Mouse (Mus musculus) hindbrain, embryonic 13.5 days (tissue): ENCODE results near the gene 1300017J02Rik. TPM values are rescaled to one million over a fixed set of nuclear protein-coding genes. Genes with fewer than 3 reads are reported as not detected.

Experiments
- ATAC-seq: fragments of 200-750 bp; cut with Nextera tagmentation; 2 replicates; pipeline ENCODE4 v1.8.0; 2017; ENCODE audit warnings: moderate TSS enrichment; ENCODE audit not compliant: low FRiP score
- H3K27ac ChIP-seq: fragments of 300-500 bp; sonication (generic); 2 replicates; pipeline ENCODE4 v1.5.1; 2015; ENCODE audit warnings: inconsistent platforms, mild to moderate bottlenecking, moderate library complexity
- H3K27me3 ChIP-seq: fragments of 300-500 bp; sonication (generic); 2 replicates; pipeline ENCODE4 v1.6.1; 2015; ENCODE audit warnings: mild to moderate bottlenecking, inconsistent platforms
- H3K36me3 ChIP-seq: fragments of 300-500 bp; sonication (generic); 2 replicates; pipeline ENCODE4 v1.6.1; 2015; ENCODE audit warnings: mild to moderate bottlenecking, inconsistent platforms
- H3K4me1 ChIP-seq: fragments of 300-500 bp; sonication (generic); replicated peaks from 2 replicates; pipeline ENCODE4 v1.6.1; 2015; ENCODE audit warnings: inconsistent platforms
- H3K4me2 ChIP-seq: fragments of 300-500 bp; sonication (generic); 2 replicates; pipeline ENCODE4 v1.6.1; 2015; ENCODE audit warnings: inconsistent platforms, mild to moderate bottlenecking, moderate library complexity
- H3K4me3 ChIP-seq: fragments of 300-500 bp; sonication (generic); 2 replicates; pipeline ENCODE4 v1.5.1; 2015; ENCODE audit warnings: mild to moderate bottlenecking, inconsistent platforms
- H3K9ac ChIP-seq: fragments of 300-500 bp; sonication (generic); 2 replicates; pipeline ENCODE4 v1.6.1; 2015; ENCODE audit warnings: mild to moderate bottlenecking, inconsistent platforms
- H3K9me3 ChIP-seq: fragments of 300-500 bp; sonication (generic); 2 replicates; pipeline ENCODE4 v1.6.1; 2016; ENCODE audit warnings: inconsistent platforms
- WGBS: fragments of 180-500 bp; shearing (Covaris S2); methylation state at CpG from one replicate; pipeline ENCODE4 v1.1.7; 2015; 5-methylcytosine and 5-hydroxymethylcytosine counted together
- polyA plus RNA-seq: library from polyadenylated mRNA; unstranded; fragments of >200 nt; fragmentation: Nextera tagmentation; extraction: Ambion mirVana; gene quantifications from 2 replicates; pipeline ENCODE4 v1.2.1, GENCODE M21; 2015

The 1300017J02Rik gene
- polyA plus RNA-seq, 1 experiment from 2014 or later = 1.2 TPM

DNA sequence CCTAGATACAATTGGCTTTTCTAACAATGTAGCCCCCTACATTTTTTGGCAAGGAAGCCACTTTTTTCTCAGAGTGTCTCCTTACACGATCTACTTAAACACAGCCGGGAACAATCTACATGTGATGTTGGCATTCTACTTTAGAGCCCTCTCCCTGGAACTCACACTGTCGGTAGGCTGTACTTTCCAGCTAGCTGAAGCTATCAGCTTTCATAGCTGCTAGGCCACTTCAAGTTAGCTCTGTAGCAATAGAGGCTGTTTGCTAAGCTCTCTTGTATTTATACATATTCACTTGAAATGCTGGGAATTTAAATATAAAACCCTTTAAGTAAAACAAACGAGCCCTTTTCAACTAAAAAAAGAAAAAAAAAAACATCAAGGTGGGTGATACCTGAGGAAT lies 2.6 kb downstream of the 1300017J02Rik start:
- no peak for ATAC-seq
- Histone ChIP-seq H3K27ac (no peak overlapping the region), H3K9ac (no peak overlapping the region), H3K4me3 (no peak overlapping the region), H3K36me3 (no peaks in the 10 kb centered on the region), H3K27me3 (no peaks in the 10 kb centered on the region), H3K9me3 (no peaks in the 10 kb centered on the region), H3K4me2 (no peak overlapping the region), H3K4me1 (peaks cover 19% of the 10 kb centered on the region)
- WGBS = 83% methylated on average over 4 of the region's 4 CpGs

DNA sequence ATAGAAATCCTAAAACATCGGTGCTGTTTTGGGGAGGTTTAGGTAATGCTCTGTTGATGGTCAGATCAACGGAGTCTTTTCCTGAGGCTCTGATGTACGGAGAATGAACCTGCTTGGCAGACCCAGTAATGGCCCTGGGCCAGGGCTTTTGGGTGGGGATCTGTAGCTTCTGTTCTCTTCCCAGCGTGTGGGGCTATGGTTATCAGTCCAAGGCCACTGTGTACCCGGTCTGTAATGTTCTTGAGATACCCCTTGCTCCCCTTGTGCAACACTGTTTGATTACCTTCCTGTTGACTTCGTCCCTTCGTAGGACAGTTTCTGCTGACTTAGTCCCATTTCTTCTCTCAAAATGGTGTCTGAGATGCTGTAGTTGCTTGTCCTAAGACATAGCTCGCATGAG lies 3.8 kb downstream of the 1300017J02Rik start:
- no peak overlapping the region for H3K9ac ChIP-seq
- H3K4me3 ChIP-seq = no peak overlapping the region
- no peak overlapping the region for H3K27ac ChIP-seq
- peaks cover 11% of the 10 kb centered on the region for H3K4me1 ChIP-seq
- no peak overlapping the region for H3K4me2 ChIP-seq
- no peaks in the 10 kb centered on the region for H3K36me3 ChIP-seq
- ATAC-seq = no peak
- H3K9me3 ChIP-seq = no peaks in the 10 kb centered on the region
- WGBS = 93% methylated on average over 8 of the region's 8 CpGs
- no peaks in the 10 kb centered on the region for H3K27me3 ChIP-seq

DNA sequence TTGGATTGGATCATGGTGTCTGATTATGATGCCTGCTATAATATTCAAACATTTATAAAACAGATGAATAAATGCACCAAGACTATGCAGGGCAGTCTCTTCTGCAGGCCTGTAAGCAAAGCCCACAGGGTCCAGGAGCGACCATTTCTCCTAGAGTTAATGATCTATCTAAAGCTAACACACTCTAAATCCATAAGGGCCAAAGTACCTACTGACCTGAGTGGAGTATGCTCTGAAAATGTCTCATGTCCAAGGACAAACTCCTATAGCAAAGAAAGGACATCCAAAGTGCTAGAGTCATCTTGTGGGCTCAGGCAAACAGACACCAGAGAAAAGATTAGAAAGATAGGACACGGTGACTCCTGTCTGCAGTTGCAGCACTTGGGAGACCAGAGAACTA lies 10.4 kb downstream of the 1300017J02Rik start:
- H3K27me3 ChIP-seq = no peaks in the 10 kb centered on the region
- no peak overlapping the region for H3K27ac ChIP-seq
- H3K4me3 ChIP-seq = no peak overlapping the region
- ATAC-seq = no peak
- WGBS = 97% methylated on average over 2 of the region's 2 CpGs
- H3K4me1 ChIP-seq = no peaks in the 10 kb centered on the region
- H3K9ac ChIP-seq = no peak overlapping the region
- no peaks in the 10 kb centered on the region for H3K9me3 ChIP-seq
- no peaks in the 10 kb centered on the region for H3K36me3 ChIP-seq
- H3K4me2 ChIP-seq = no peak overlapping the region

DNA sequence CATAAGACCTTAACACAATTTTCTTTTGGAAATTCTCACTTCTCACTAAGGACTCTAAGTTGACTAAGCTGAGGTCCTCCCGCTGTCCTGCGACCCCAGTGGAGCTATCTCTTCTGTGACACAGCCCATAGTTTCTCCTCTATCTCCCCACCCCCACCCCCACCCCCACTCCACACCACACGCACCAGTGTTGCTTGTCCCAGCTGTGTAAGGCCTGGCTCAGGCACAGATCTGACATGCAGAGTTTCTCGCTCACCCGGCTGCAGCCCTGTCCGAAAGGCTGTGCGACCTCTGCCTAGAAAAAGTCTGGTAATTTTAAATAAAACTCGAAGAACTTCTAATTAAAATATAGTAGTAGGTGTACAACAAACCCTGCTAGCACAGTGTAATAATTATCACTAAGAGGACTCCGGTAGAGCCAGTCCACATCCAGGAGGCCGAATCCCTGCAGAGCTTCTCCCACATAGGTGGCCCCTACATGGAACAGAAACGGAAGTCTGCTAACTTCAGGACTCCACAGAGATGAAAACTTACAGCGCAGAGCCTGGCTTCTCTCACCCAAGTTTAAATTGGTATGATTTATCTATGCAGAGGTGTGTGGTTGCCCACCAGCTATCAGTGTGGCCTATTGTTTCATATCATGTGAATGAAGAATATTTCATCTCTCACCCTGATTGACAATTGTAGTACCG lies 16.2 kb downstream of the 1300017J02Rik start:
- Histone ChIP-seq H3K4me1 (no peaks in the 10 kb centered on the region), H3K27ac (no peak overlapping the region), H3K9me3 (no peaks in the 10 kb centered on the region), H3K9ac (no peak overlapping the region), H3K36me3 (no peaks in the 10 kb centered on the region), H3K27me3 (no peaks in the 10 kb centered on the region), H3K4me2 (no peak overlapping the region), H3K4me3 (no peak overlapping the region)
- ATAC-seq = no peak
- WGBS = 94% methylated on average over 13 of the region's 13 CpGs

DNA sequence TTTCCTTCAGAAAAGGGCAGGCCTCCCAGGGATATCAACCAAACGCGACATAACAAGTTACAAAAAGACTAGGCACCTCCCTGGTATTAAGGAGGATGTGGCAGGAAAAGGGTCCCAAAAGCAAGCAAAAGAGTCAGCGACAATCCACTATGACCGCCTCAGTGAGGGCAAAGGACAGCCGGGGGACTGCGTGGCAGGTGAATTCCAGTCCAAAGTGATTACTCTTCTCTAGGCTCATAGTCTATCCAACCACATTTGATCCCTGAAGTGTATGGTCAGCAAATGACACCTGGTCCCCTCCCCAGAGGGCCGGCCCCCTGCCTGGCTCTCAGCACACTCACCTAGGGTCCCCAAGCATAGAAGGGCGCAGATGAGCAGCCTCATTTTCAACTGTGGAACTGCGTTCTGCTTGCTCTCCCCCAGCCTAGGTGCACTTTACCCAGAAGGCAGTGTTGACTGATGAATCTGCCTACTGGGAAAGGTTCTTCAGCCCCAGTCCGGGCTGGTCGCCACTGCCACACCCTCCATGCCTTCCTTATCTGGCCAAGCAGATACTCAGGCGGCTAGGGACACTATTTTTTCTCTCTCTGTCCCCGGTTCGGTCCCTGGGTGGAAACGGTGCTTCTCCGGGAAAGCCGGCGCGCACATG lies 16.9 kb downstream of the 1300017J02Rik start:
- Histone ChIP-seq H3K27ac (no peak overlapping the region), H3K9ac (no peak overlapping the region), H3K9me3 (no peaks in the 10 kb centered on the region), H3K36me3 (no peaks in the 10 kb centered on the region), H3K4me2 (no peak overlapping the region), H3K4me1 (no peaks in the 10 kb centered on the region), H3K27me3 (no peaks in the 10 kb centered on the region), H3K4me3 (no peak overlapping the region)
- no peak for ATAC-seq
- WGBS = 88% methylated on average over 19 of the region's 19 CpGs

DNA sequence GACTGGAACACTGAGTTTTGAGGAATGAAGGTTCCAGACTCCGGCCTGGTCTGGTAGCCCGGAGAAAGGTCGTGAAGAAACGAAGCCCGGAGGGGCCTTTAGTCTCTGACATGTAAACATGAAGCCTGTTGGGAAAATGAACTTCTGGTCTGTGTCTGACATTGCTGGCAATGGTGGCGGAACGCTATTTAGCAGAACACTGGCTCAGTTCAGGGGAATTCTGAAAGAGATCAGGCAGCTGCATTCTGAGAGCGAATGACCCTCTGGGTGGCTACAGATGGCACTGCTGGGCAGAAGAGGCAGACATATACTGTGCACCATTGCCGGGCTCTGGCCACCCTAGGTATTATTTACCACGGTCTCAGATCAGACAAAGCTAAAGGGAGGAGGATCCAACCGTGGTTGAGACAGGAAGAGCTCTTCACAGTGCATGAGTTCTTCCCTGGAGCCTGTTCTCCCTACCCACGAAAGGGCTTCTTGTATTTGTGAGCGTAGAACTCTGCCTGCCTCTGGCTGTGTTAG lies 17.9 kb downstream of the 1300017J02Rik start:
- Histone ChIP-seq H3K27ac (no peak overlapping the region), H3K4me1 (no peaks in the 10 kb centered on the region), H3K9me3 (no peaks in the 10 kb centered on the region), H3K4me3 (no peak overlapping the region), H3K36me3 (no peaks in the 10 kb centered on the region), H3K27me3 (no peaks in the 10 kb centered on the region), H3K4me2 (no peak overlapping the region), H3K9ac (no peak overlapping the region)
- no peak for ATAC-seq
- WGBS = 74% methylated on average over 13 of the region's 13 CpGs

DNA sequence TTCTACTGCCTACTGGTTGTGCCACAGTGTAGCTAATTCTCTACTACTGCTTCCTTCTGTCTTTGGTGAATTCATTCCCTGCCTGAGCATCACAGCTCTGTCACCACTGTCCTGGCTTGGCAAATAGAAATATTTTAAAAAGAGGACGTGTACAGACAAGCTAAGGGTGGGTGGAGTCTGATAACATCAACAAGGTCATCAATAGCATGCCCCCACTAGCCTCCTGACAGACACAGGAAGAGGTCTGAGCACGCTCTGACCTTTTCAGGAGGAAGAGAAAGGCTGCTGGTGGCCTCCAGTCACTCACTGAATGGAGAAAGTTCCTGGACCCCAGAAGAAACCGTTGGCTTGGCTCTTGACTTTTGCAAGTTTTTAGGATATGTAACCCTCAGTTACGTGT lies 18.5 kb downstream of the 1300017J02Rik start:
- Histone ChIP-seq H3K27me3 (no peaks in the 10 kb centered on the region), H3K4me3 (no peak overlapping the region), H3K36me3 (no peaks in the 10 kb centered on the region), H3K4me1 (no peaks in the 10 kb centered on the region), H3K27ac (no peak overlapping the region), H3K9me3 (no peaks in the 10 kb centered on the region), H3K4me2 (no peak overlapping the region), H3K9ac (no peak overlapping the region)
- WGBS = 60% methylated on average over 4 of the region's 4 CpGs
- ATAC-seq = no peak

DNA sequence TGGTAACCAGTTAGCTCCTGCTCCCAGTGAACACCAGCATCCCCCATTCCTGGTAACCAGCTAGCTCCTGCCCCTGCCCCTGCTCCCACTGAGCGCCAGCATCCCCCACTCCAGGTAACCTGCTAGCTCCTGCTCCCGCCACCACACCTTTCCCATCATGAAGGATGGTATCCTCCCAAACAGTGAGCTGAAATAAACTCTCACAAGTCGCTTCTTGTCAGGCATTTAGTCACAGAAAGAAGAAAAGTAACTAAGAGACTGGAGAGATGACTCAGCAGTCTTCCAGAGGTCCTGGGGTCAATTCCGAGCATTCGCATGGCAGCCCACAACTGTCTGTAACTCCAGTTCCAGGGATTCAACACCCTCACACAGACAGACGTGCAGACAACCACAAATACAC lies 28.0 kb downstream of the 1300017J02Rik start:
- H3K4me2 ChIP-seq = no peak overlapping the region
- H3K27me3 ChIP-seq = no peaks in the 10 kb centered on the region
- H3K27ac ChIP-seq = no peak overlapping the region
- no peak overlapping the region for H3K4me3 ChIP-seq
- no peak for ATAC-seq
- no peaks in the 10 kb centered on the region for H3K36me3 ChIP-seq
- H3K4me1 ChIP-seq = no peaks in the 10 kb centered on the region
- H3K9ac ChIP-seq = no peak overlapping the region
- H3K9me3 ChIP-seq = no peaks in the 10 kb centered on the region
- 83% methylated on average over 6 of the region's 6 CpGs for WGBS

DNA sequence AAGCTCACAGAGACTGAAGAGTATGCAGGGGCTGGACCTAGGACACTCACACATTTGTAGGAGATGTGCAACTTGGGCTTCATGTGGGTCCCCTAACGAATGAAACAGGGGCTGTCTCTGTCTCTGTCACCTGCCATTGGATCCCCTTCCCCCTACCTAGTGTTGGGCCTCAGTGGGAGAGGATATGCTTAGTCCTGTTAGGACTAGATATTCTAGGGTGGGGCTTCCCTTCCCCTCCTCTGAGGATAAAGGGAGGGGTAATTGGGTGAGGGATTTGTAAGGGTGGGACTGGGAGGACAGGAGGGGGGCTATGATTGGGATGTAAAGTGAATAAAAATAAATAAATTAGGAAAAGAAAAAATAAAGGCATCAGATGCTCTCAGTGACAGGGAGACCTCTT lies 29.2 kb downstream of the 1300017J02Rik start:
- Histone ChIP-seq H3K9ac (no peak overlapping the region), H3K9me3 (no peaks in the 10 kb centered on the region), H3K27ac (no peak overlapping the region), H3K36me3 (no peaks in the 10 kb centered on the region), H3K4me1 (peaks cover 6% of the 10 kb centered on the region; the same call in 1 of the 2 replicates), H3K27me3 (no peaks in the 10 kb centered on the region), H3K4me3 (no peak overlapping the region), H3K4me2 (no peak overlapping the region)
- no peak for ATAC-seq
- WGBS = 64% methylated on average over 1 of the region's 1 CpGs

DNA sequence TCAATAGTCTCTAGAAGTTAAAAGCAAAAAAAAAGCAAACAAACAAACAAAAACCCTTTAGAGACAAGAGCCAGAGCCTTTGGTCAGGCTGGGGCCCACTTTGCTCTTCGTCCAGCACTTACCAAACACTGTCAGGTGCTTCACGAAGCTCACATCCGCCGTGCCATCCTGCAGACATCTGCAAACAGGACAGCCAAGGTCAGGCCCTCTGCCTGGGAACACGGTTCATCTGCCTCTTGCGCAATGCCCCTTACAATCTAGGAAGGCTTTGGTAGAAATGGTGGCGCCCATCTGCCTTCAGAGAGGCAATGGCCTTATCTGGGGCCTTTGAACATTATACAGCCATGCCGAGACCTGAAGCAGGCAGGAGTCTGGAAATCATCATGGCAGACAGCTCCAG lies 30.1 kb downstream of the 1300017J02Rik start:
- Histone ChIP-seq H3K9me3 (no peaks in the 10 kb centered on the region), H3K9ac (no peak overlapping the region), H3K27me3 (no peaks in the 10 kb centered on the region), H3K4me2 (no peak overlapping the region), H3K4me1 (peaks cover 6% of the 10 kb centered on the region; the same call in 1 of the 2 replicates), H3K4me3 (no peak overlapping the region), H3K27ac (no peak overlapping the region), H3K36me3 (no peaks in the 10 kb centered on the region)
- 90% methylated on average over 8 of the region's 8 CpGs for WGBS
- ATAC-seq = no peak

DNA sequence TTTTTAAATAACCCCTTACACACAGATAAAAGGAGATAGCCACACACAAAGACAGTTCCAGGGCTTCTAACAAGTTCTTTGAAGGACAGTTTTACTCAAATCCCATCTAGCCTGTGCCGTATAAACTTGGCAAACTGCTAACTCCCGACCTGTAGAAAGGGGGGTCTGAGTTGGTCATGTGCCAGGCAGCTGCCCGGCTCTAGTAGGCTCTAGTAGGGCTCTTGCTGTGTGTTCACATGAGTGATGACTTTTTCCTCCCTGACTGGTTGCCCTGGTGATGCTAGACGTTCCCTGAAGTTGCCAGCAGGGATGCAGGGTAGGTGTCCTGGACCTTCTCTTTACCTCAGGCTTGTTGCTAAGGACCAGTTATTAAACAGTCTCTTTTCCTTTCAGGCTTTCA lies 33.8 kb downstream of the 1300017J02Rik start:
- 24% methylated on average over 4 of the region's 4 CpGs for WGBS
- no peaks in the 10 kb centered on the region for H3K9me3 ChIP-seq
- H3K36me3 ChIP-seq = no peaks in the 10 kb centered on the region
- no peak overlapping the region for H3K27ac ChIP-seq
- ATAC-seq = peak; percentile 61
- H3K4me3 ChIP-seq = no peak overlapping the region
- H3K9ac ChIP-seq = no peak overlapping the region
- peaks cover 6% of the 10 kb centered on the region; the same call in 1 of the 2 replicates for H3K4me1 ChIP-seq
- no peak overlapping the region for H3K4me2 ChIP-seq
- no peaks in the 10 kb centered on the region for H3K27me3 ChIP-seq

DNA sequence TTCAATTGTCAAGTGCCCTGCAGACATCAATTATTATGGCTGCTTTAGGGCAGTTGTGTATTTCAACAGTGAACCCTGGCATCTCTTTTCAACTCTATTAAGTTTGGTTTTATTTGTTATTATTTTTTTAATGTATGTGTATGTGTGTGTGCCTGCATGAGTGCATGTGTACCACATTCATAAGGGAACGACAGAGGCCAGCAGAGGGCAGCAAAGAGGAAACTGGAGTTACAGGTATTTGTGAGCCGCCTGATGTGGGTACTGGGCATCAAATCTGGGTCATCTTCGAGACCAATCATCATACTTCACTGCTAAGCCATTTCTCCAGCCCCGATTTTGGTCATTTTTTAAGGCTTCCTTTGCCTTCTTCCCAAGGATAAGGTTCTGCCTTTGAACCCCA lies 39.1 kb downstream of the 1300017J02Rik start:
- WGBS = 93% methylated on average over 4 of the region's 4 CpGs
- Histone ChIP-seq H3K4me1 (no peaks in the 10 kb centered on the region), H3K4me3 (no peak overlapping the region), H3K9me3 (no peaks in the 10 kb centered on the region), H3K9ac (no peak overlapping the region), H3K27me3 (no peaks in the 10 kb centered on the region), H3K36me3 (no peaks in the 10 kb centered on the region), H3K27ac (no peak overlapping the region), H3K4me2 (no peak overlapping the region)
- ATAC-seq = no peak

DNA sequence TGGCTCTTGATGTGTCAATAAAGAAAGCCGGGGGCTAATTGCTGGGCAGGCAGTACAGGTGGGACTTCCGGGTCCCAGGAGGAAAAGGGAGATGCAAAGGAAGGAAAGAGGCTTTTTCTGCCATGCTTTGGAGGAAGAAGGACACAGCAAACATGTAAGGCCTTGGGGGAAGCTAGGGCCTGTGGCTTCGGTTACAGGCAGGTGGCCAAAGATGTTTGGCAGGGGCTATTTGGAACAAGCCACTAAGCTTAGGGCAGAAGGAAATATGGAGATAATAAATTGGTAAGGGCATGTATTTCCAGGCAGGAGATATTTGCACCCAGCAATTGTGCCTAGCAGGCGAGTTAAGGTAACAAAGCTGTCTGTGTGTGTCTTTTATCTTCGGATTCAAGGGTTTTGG lies 52.0 kb downstream of the 1300017J02Rik start:
- no peaks in the 10 kb centered on the region for H3K27me3 ChIP-seq
- H3K4me2 ChIP-seq = no peak overlapping the region
- H3K9ac ChIP-seq = no peak overlapping the region
- H3K27ac ChIP-seq = no peak overlapping the region
- ATAC-seq = no peak
- no peak overlapping the region for H3K4me3 ChIP-seq
- no peaks in the 10 kb centered on the region for H3K9me3 ChIP-seq
- H3K36me3 ChIP-seq = no peaks in the 10 kb centered on the region
- 87% methylated on average over 5 of the region's 5 CpGs for WGBS
- H3K4me1 ChIP-seq = no peaks in the 10 kb centered on the region
